Mouse (Mus musculus) right cerebral cortex, adult 18-20 months (tissue): Measurements from ENCODE around the gene Lman2l.
A peak's percentile ranks its signal among the peaks of the same experiment; 100 is the strongest.

ENCODE experiments used
- DNase-seq: peaks from one replicate; pipeline ENCODE4 v3.0.0; 2022; ENCODE audit warnings: mixed read lengths

The Lman2l gene

GRCm38 (mm10) chr1:36457388-36458014 is 12.4 kb upstream of the Lman2l start:
- DNase-seq = no peak

DNA sequence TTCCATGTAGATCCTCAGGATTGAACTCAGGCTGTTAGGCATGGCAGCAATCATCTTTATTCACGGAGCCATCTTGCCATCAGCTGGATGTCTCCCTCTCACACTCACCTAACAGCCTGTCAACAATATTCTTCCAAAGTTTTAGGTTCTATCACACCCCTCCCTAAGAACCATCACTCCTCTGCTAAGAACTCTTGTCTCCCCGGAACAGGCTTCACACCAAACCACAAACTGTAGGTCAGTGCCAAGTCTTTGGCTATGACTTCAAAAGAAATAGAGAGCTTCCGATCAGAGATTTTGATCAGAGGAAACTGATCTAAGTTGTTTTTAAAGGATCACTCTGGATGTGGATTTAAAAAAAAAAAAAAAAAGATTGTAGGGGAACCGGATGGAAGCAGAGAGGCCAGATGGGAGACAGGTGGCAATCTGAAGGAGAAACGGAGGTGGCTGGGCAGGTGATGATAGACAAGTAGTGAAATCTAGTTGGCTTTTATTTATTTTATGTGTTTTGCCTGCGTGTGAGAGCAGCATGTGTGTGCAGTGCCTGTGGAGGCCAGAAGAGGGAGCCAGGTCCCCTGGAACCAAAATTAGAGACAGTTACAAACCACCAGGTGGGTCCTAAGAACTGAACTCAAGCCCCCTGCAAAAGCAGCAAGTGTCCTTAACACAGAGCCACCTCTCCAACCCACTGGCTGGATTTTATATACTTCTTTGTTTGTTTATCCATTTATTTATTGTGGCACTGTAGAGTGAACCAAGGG is 9.2 kb upstream of the Lman2l start:
- DNase-seq = no peak

DNA sequence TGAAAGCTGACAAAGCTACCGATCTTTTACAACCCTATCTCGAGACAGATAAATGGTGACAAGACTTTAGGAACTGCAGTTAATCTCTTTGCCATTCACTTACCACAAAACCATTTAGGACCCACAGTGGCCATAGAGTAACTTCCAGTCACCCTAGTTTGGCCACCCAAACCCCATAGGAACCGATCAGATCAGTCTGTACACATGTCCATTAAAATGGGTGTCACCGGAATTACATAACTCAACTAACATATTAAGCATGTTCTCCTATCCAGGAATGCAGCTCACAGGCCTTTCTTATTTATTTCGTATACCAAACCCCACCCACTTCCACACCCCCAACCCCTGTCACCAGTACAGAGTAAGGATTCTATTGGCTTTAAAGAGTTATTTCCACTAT is 1.8 kb upstream of the Lman2l start:
- DNase-seq = no peak

DNA sequence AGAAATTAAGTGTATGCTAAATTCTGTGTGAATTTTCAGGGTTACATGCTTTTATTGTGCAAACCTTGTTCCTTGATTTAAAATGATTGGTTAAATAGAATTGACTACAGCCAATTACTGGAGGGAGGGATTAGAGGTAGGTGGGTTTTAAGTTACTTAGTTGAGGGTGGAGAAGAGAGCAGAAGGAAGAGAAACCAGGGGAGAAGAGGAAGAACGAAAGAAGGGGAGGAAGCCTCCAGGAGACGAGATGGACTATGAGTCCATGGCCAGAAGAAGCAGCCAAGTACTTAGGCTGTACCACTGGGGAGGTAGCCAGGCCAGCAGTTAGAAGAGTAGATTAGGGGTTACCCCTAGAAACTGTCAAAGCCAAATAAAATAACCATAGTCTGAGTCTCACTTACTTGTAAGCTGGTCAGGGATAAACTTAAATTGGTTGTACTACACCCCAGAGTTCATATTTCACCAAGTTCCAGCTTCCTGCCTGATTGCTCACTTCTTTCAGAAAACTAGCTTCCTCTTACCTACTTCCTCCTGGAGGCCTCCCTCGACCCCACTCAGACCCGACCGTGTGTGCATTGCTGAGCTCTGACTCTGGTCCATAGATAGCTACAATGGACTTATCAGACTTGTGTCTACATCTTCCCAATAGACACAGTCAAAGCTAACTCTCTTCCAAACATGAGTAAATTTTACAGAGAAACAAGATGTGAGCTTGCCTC is 1.2 kb upstream of the Lman2l start:
- DNase-seq = no peak

DNA sequence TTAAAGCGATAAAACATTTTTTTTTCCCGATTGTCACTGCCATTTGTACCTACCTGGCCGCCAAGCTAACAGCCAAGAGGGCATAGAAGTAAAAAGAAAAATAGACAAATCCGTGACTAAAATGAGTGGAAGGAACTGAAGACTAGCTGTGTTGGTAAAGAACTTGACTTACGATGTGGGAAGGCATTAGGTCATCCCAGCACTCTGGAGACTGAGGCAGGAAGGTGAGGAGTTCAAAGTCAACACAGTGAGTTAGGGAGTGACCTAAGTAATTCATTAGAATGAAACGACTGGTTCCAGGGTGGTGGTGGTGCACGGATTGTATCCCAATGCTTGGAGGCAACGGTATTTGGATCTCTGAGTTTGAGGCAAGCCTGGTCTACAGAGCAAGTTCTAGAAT is 437 bp upstream of the Lman2l start:
- no peak for DNase-seq

DNA sequence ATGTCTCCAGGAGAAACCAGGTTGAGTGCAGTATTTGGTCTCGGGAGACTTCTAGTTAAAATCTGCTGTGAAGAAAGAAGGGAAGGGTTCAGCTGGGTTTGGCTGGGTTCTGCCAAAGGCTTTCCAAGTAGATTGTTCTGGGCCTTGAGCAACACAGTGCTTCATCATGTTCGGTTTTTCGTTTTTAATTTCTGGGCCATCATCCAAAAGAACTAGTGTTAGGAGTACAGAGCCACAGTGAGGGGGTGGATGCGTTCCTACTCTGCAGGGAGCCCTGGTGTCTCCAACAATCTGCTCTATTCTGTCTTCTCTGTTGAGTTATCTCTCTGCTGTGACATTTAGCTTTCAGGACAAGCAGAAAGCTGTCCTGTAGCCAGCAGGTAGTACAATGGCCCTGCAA is 4.0 kb downstream of the Lman2l start:
- DNase-seq = peak; percentile 73

DNA sequence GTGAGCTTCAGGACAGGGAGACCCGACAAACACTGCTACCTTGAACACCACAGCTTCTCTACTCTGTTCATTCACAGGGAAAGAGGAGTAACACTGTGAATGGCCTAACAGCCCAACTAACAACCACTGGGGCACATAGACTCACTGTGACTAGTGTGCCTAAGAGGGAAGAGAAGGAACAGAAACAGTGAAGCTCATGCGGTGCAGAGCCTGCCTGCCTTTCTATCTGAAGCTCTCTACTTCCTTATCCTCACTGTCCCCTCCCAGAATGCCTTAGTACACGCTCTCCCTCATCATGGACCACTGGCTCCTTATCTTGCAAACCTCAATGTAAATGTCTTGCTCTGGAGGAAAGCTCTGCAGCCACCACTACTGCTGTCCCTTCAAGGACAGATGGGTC is 7.8 kb downstream of the Lman2l start:
- DNase-seq = no peak

DNA sequence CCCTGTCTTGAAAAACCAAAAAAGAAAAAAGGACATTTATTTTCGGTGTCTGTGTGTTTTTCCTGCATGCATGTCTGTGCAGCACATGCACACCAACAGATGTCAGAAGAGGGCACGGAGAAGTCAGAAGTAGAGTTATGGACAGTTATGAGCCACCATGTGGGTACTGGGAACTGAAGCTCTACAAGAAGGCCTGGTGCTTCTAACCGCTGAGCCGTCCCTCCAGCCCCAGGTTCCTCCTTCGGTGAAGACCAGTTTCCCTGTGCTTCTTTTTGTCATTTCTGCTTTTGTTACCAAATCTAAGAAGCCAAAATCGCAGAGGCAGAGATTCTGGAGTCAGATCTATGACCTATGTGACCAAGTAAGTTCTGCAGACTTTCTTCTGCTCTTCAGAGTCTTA is 8.6 kb downstream of the Lman2l start:
- DNase-seq = no peak

GRCm38 (mm10) chr1:36435071-36435470 is 10.0 kb downstream of the Lman2l start:
- DNase-seq = no peak

DNA sequence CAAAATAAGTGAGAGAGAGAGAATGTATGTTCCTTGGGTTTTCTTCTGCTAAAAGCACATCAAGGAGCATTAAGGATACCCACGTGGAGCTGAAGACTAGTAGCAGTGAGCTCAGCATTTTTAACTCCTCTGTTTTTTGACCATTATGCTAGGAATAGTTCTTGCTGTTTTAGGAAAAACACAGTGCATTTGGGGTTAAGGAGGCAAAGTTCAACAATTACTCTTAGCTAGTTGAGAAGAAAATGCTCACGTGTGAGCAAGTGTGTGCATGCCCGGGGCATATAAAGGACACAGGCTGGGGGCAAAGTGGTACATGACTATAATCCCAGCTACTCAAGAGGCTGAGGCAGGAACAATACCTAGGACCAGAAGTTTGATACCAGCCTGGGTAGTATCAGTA is 11.5 kb downstream of the Lman2l start:
- no peak for DNase-seq

DNA sequence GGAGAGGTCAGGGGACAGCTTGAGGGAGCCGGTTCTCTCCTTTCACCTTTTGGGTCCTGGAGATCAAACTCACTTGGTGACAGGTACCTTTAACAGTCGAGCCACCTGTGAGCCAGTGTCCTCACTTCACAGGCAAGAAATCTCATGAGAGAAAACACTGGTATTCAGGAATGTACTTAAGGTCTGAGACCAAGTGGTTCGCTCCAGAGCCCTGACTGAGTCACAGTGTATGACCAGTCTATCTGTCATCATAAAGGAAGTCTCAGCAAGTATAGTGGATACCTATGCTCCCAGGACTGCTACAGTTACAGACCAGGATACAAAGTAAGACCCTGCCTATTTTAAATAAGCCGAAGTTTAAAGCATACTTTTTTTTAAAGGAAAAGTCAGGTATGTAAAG is 12.1 kb downstream of the Lman2l start:
- no peak for DNase-seq

DNA sequence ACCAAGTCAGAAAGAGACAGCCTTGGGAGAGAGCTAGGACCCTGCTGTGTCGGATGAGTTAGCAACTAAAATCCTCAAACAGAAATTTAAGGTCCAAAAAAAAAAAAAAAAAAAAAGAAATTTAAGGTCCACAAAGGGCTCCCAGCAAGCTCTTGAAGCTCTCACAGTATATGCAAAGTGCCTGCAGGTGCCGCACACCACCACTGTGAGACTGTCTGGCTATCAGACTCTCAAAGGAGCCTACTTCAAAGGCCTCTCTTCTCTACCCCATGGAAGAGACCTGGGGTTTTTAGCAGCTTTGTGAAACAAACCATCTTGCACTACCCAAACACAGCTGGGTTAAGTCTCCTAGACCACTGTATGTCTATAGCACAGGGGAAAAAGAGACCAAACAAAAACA is 15.6 kb downstream of the Lman2l start:
- no peak for DNase-seq

DNA sequence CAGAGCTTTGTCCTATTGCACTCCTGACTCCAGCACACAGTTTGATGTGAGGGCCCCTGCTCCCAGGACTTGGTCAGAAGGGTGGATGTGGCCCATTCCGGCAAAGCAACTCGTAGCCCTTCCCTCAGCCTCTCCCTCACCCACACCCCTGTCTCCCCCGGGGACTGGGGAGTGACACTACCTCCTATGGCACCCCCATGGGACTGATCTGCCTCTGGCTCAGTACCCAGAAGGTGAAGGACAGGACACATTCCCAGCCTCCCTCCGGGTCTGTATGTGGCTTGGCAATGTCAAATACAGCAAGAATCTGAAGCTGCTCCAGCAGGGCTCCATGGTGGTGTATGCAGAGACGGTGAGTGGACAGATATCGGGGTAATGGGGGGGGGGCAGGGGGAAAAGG is 40.5 kb downstream of the Lman2l start:
- DNase-seq = no peak

GRCm38 (mm10) chr1:36401509-36401908 is 43.6 kb downstream of the Lman2l start:
- DNase-seq = peak; percentile 9

DNA sequence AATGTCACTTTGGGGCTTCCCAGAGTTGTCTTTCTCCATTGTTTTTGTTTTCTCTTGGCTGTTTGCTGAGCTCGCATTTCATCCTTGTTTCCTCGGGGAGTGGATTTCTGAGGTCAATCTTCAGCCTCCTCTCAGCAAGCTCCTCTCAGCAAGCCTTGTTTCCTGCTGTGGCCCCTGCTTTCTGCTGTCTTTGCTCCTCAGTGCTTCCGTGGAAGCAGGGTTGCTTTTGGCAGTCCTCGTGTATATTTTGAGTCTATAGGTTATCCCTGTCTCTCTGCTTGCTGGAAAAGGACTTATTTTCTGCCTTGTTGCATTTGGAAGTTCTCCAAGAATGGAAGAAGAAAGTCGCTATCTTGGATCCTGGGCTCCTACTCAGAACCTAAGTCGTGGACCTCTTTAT is 48.0 kb downstream of the Lman2l start:
- no peak for DNase-seq

GRCm38 (mm10) chr1:36379582-36379981 is 65.5 kb downstream of the Lman2l start:
- DNase-seq = no peak

- no peak for DNase-seq
These were observed 66.2 kb downstream of the Lman2l start for GRCm38 (mm10) chr1:36378880-36379279.

DNA sequence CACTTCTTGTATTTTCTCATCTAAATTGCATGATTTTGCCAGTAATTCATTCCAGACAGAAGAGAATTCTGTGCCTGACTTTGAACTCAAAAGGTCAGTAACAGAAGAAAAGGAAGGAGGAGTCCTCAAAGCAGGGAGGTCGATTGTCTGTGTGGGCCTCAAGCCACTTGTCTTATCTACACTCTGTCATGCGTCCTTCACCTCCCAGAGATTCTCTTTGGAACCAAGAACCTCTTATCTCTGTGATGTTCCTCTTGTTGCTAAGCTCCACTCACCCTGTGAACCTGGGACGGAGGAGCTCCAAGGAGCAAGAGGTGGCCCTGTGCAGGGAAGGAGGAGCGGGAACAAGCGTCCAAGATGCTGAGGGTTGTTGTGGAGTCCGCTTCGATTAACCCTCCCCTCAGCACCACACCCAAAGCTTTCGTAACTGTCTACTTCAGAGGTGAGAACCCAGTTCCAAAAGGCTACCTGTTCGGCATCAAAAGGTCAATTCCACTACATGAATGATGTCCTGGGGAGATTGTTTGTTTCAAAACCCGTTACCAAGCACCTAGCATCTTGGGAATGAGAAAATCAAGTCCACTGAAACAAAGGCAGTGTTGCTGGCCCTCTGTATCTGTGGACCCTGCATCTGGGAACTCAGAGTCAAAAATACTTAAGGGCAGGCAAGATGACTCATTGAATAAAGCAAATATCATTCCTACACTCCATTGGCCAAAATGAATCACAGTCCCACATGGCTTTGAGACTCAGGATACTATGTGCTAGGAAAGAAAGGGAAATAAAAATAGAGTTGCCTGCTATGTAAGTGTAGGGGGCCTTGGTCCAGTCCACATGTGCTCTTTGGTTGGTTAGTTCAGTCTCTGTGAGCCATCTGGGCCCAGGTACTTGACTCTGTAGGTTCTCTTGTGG is 72.9 kb downstream of the Lman2l start, which contains the start of gene Fer1l5:
Fer1l5 (plus strand) TSS at position 358 of the 912 bp plus-strand sequence.
- no peak for DNase-seq

DNA sequence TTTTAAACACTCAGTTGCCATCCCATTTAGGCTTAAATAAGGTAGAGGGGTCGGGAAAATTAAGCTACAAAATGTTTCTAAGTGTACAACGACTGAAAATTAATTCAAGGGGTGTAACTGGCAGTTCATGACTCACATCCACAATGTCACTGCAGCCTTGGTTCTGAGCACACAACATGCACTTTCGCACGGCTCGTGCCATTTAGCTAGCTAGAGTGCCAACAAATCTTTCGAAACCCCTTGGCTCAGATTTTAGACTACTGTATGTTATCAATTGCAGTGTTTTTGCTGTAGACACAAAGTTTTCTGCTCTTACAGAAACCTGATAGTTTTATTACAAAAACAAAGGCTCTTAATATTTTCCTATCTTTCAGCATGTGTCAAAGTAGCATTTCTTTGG is 74.2 kb downstream of the Lman2l start:
- no peak for DNase-seq
